Mouse (Mus musculus): ENCODE data around the gene Vars.

- no peak for TF ChIP-seq CTCF (IDR thresholded peaks at IDR 0.05; ENCODE audit: low read depth, low read length)
- no peak for TF ChIP-seq GATA1 (IDR thresholded peaks at IDR 0.05; ENCODE audit: borderline replicate concordance, low read length)
- TF ChIP-seq TAL1 (conservative IDR thresholded peaks at IDR 0.05; ENCODE audit: low read depth, low read length), result no peak
Observed at GRCm38 (mm10) chr17:34965627-34966026, 35.2 kb upstream of the Vars start.
